Mouse (Mus musculus) thymus, adult 18-20 months (tissue): ENCODE measurements around the gene Dok7.

ENCODE experiments used
- DNase-seq, 2 experiments: peaks; one replicate each; pipeline ENCODE4 v3.0.0; 2022; ENCODE audit warnings: mixed read lengths in 2 of 2

The Dok7 gene

GRCm38 (mm10) chr5:35058216-35058615 lies 1.6 kb downstream of the Dok7 start:
- no peak for DNase-seq

- DNase-seq: no peak
These were observed 3.5 kb downstream of the Dok7 start for GRCm38 (mm10) chr5:35060098-35060497.

GRCm38 (mm10) chr5:35069841-35070240 lies 13.3 kb downstream of the Dok7 start:
- no peak for DNase-seq

GRCm38 (mm10) chr5:35070314-35070713 lies 13.7 kb downstream of the Dok7 start:
- no peak for DNase-seq

GRCm38 (mm10) chr5:35070953-35071352 lies 14.4 kb downstream of the Dok7 start:
- DNase-seq: no peak

- DNase-seq: no peak
These were observed 15.3 kb downstream of the Dok7 start for GRCm38 (mm10) chr5:35071855-35072254.

GRCm38 (mm10) chr5:35073235-35073634 lies 16.7 kb downstream of the Dok7 start:
- no peak for DNase-seq

GRCm38 (mm10) chr5:35073992-35074391 lies 17.4 kb downstream of the Dok7 start:
- no peak for DNase-seq

- no peak for DNase-seq
These were observed 19.8 kb downstream of the Dok7 start for GRCm38 (mm10) chr5:35076369-35076768.

- DNase-seq: no peak
These were observed 22.5 kb downstream of the Dok7 start for GRCm38 (mm10) chr5:35079101-35079500.

GRCm38 (mm10) chr5:35084913-35085312 lies 28.3 kb downstream of the Dok7 start:
- DNase-seq: no peak

- peak; percentile 27 to 28 for DNase-seq
These were observed 32.4 kb downstream of the Dok7 start for GRCm38 (mm10) chr5:35088785-35089613.

GRCm38 (mm10) chr5:35089614-35089963 lies 33.0 kb downstream of the Dok7 start:
- DNase-seq: no peak

- no peak for DNase-seq
These were observed 35.1 kb downstream of the Dok7 start for GRCm38 (mm10) chr5:35091636-35092035.

GRCm38 (mm10) chr5:35103086-35103485 lies 46.5 kb downstream of the Dok7 start:
- DNase-seq: no peak

GRCm38 (mm10) chr5:35103528-35103927 lies 47.0 kb downstream of the Dok7 start:
- DNase-seq: no peak

- no peak for DNase-seq
These were observed 47.8 kb downstream of the Dok7 start for GRCm38 (mm10) chr5:35104183-35104959.

GRCm38 (mm10) chr5:35104960-35105921 lies 48.7 kb downstream of the Dok7 start, which contains the start of gene Lrpap1:
TSS of gene Lrpap1 (minus strand) at chr5:35105766.
- DNase-seq: peak; percentile 69 to 70

GRCm38 (mm10) chr5:35105922-35106298 lies 49.3 kb downstream of the Dok7 start:
- DNase-seq: peak in 1 of 2 experiments; percentile 11

- DNase-seq: no peak
These were observed 55.9 kb downstream of the Dok7 start for GRCm38 (mm10) chr5:35112444-35112843.

- no peak for DNase-seq
These were observed 59.4 kb downstream of the Dok7 start for GRCm38 (mm10) chr5:35116002-35116401.

GRCm38 (mm10) chr5:35117633-35118032 lies 61.1 kb downstream of the Dok7 start:
- DNase-seq: no peak

GRCm38 (mm10) chr5:35118418-35118817 lies 61.9 kb downstream of the Dok7 start:
- no peak for DNase-seq
